Mouse (Mus musculus) heart, adult 2 months (tissue): Measurements from ENCODE around the gene Nomo1. TPM values are rescaled to one million over a fixed set of nuclear protein-coding genes. Genes with fewer than 3 reads are reported as not detected.
A peak's percentile ranks its signal among the peaks of the same experiment; 100 is the strongest.

ENCODE experiments used
- DNase-seq, 2 experiments: peaks; one replicate each; pipeline ENCODE4 v3.0.0; 2021
- H3K27ac ChIP-seq: fragments of 200-600 bp; 2 replicates; pipeline ENCODE4 v1.8.1; 2022
- H3K27me3 ChIP-seq: fragments of 200-500 bp; 2 replicates; pipeline ENCODE4 v1.6.1; 2012; ENCODE audit warnings: mild to moderate bottlenecking, low read length, inconsistent platforms, mixed read lengths; ENCODE audit not compliant: control insufficient read depth, insufficient read depth
- H3K36me3 ChIP-seq: fragments of 200-500 bp; 2 replicates; pipeline ENCODE4 v1.6.1; 2012; ENCODE audit warnings: low read length, inconsistent platforms; ENCODE audit not compliant: control insufficient read depth, insufficient read depth
- H3K4me1 ChIP-seq: fragments of 200-500 bp; 2 replicates; pipeline ENCODE4 v1.6.1; 2011; ENCODE audit warnings: low read length; ENCODE audit not compliant: control insufficient read depth, insufficient read depth
- H3K4me3 ChIP-seq: fragments of 200-600 bp; 2 replicates; pipeline ENCODE4 v1.8.1; 2022
- H3K79me2 ChIP-seq: fragments of 200-500 bp; replicated peaks from 2 replicates; pipeline ENCODE4 v1.6.1; 2012; ENCODE audit warnings: mild to moderate bottlenecking, inconsistent platforms, low read length, moderate library complexity, mixed read lengths; ENCODE audit not compliant: control insufficient read depth, insufficient read depth
- H3K9ac ChIP-seq: fragments of 200-500 bp; 2 replicates; pipeline ENCODE4 v1.6.1; 2012; ENCODE audit warnings: low read depth, mild to moderate bottlenecking, control low read depth, inconsistent platforms, low read length, mixed read lengths
- CTCF ChIP-seq: fragments of 200-600 bp; IDR thresholded peaks from 2 replicates; pipeline ENCODE4 v1.8.1; 2022; ENCODE audit warnings: antibody characterized with exemption, mild to moderate bottlenecking, moderate library complexity
- EP300 ChIP-seq: fragments of 200-500 bp; IDR thresholded peaks from 2 replicates; pipeline ENCODE4 v1.6.1; 2011; ENCODE audit warnings: low read depth, low read length, control low read depth; ENCODE audit not compliant: insufficient read depth
- POLR2A ChIP-seq: fragments of 200-500 bp; IDR thresholded peaks from 2 replicates; pipeline ENCODE4 v1.6.1; 2011; ENCODE audit warnings: mild to moderate bottlenecking, low read depth, low read length, control low read depth; ENCODE audit not compliant: insufficient read depth
- WGBS: fragments of 180-500 bp; shearing (Covaris S2); methylation state at CpG from one replicate; pipeline ENCODE4 v1.1.7; 2018; 5-methylcytosine and 5-hydroxymethylcytosine counted together
- intact Hi-C: fragments of 180-260 bp; cut with DNase I; formaldehyde crosslinking; loops from one replicate; pipeline ENCODE4 v1.15.1; 2025
- polyA plus RNA-seq: library from polyadenylated mRNA; depleted of rRNA; stranded (reverse); fragments of >200 nt; gene quantifications from 2 replicates; pipeline ENCODE4 v1.2.3, GENCODE M21; 2012
- total RNA-seq, 2 experiments: library from RNA; stranded (reverse); gene quantifications; 2 replicates each; pipeline ENCODE4 v1.2.3; 2021

Nomo1 gene
- total and polyA plus RNA-seq, 3 experiments = 49.1 to 91.7 (median 88.1) TPM

DNA sequence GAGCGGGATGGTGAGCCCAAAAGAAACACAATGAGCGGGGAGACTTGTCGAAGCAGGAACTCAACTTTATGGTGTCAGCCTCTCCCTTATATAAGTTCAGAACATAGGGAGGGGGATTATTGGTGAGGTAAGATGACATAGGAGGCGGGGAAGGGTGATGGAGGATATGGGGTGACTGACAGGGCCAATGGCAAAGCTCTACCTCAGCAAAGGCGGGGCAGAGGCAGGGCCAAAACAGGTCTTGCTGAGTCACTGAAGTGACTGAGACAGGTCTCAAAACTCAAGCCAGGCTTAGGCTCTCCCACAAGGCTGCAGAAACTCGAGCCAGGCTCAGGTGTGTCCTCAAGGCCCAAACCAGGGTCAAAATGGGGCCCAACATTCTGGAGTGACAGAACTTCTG is 52.9 kb downstream of the Nomo1 start:
- H3K4me1 ChIP-seq = no peaks in the 10 kb centered on the region
- TF ChIP-seq CTCF (no peak), EP300 (no peak), POLR2A (no peak)
- 82% methylated on average over 6 of the region's 6 CpGs for WGBS
- DNase-seq = no peak
- intact Hi-C loops = no loop called here
- no peaks in the 10 kb centered on the region for H3K27me3 ChIP-seq
- no peaks in the 10 kb centered on the region for H3K36me3 ChIP-seq
- H3K9ac ChIP-seq = no peak overlapping the region
- H3K27ac ChIP-seq = no peak overlapping the region
- H3K4me3 ChIP-seq = no peak overlapping the region
- no peaks in the 10 kb centered on the region for H3K79me2 ChIP-seq

DNA sequence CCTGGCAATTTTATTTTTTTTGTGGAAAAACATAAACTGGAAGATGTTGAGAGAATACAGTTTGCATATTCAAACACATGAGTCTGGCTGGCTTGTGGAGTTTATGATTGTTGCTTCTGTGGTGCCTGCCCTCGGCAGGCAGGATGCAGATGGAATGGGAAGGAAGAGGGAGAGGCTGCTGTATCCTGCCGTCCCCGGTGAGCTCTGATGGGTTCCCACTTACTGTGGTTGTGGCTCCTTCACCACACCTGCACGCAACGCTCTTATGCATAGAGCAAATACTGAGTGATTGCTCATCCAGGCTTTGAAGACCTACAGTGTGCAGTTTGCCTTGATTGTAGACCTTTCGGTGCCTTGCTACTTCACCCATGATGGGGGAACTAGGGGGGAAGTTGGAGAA is 54.7 kb downstream of the Nomo1 start:
- WGBS = 56% methylated on average over 6 of the region's 6 CpGs
- H3K27me3 ChIP-seq = no peaks in the 10 kb centered on the region
- intact Hi-C loops = no loop called here
- no peak for TF ChIP-seq EP300
- no peak for TF ChIP-seq CTCF
- TF ChIP-seq POLR2A = no peak
- H3K9ac ChIP-seq = no peak overlapping the region
- DNase-seq = no peak
- H3K79me2 ChIP-seq = no peaks in the 10 kb centered on the region
- H3K4me1 ChIP-seq = no peaks in the 10 kb centered on the region
- no peak overlapping the region for H3K4me3 ChIP-seq
- no peaks in the 10 kb centered on the region for H3K36me3 ChIP-seq
- H3K27ac ChIP-seq = no peak overlapping the region

DNA sequence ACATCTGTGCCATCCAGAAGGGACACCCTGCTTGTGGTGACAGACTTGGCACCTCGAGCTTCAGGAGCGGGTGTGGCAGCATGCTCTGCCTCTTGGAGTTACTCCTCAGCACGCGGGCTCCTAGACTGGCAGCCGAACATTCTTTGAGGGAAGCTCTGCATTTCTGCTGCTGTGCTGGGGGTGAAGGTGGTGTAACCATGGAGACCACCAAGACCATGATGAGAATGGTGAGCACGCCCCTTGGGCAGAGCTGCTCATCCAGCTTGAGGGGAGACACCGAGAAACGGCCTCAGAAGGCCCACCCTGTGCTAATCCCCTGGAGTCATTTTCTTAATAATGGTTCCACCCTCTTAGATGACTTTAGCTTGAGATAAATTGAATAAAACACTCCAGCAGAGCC is 59.3 kb downstream of the Nomo1 start:
- Histone ChIP-seq H3K27me3 (no peaks in the 10 kb centered on the region), H3K36me3 (no peaks in the 10 kb centered on the region), H3K9ac (no peak overlapping the region), H3K4me1 (no peaks in the 10 kb centered on the region), H3K79me2 (no peaks in the 10 kb centered on the region), H3K4me3 (no peak overlapping the region), H3K27ac (no peak overlapping the region)
- 61% methylated on average over 8 of the region's 8 CpGs for WGBS
- TF ChIP-seq POLR2A (no peak), CTCF (no peak), EP300 (no peak)
- intact Hi-C loops = no loop called here
- DNase-seq = no peak

DNA sequence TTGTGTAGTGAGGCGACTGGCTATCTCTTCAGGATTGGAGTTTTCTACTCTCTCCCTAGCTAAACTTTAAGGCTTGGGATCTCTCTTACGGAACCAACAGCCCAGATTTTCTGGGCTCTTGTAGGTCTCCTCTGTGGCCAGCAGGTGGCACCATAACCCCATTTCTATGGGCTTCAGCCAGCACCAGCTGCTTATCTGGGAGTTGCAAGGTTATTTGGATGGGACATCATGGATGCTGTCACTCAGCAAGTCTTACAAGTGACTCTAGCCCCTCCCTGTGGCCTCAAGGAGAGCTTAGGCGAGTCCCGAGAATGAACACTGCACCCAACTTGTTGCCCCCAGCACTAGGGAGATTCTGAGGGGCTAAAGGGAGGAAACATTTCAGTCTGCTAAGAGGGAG is 62.6 kb downstream of the Nomo1 start:
- DNase-seq = peak; percentile 63 to 72
- H3K27me3 ChIP-seq = no peaks in the 10 kb centered on the region
- no peak overlapping the region for H3K4me3 ChIP-seq
- no peaks in the 10 kb centered on the region for H3K36me3 ChIP-seq
- 2% methylated on average over 4 of the region's 4 CpGs for WGBS
- intact Hi-C loops = loop anchor here (1.0 to 5.0 kb wide), 5 partner anchors 21 to 511 kb away; no protein-coding TSS in a partner anchor
- no peaks in the 10 kb centered on the region for H3K79me2 ChIP-seq
- no peaks in the 10 kb centered on the region for H3K4me1 ChIP-seq
- TF ChIP-seq EP300 (peak; percentile 80; the same call in 1 of the 2 replicates), CTCF (0 out of 2 replicates have a peak, but pooled peaks have one; percentile 98), POLR2A (no peak; the same call in 1 of the 2 replicates)
- H3K27ac ChIP-seq = peak overlapping the region; percentile 93; the same call in 1 of the 2 replicates
- 0 out of 2 replicates have a peak overlapping the region, but pooled peaks have one; percentile 7 for H3K9ac ChIP-seq

DNA sequence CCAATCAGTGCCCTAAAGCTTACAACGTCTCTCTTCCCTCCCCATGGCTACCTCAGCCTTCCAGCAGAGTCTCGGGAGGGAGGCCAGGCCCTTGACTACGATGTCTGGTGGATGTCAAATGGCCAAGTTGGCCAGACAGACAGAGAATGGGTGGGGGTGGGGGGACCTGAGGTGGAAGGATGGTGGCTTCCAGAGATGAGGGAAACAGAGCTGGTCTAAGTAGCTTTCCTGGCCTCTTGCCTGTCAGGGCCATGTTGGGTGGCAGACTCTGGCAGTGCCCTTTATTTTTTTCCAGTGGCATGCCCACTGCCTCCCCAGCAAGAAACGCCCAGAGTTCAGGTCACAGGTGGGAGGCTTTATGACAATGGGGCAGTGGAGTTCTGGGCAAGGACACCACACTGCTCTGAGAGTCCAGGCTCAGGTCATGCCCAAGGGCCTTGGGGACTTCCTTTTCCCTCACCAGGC is 63.9 kb downstream of the Nomo1 start:
- Histone ChIP-seq H3K4me1 (no peaks in the 10 kb centered on the region), H3K36me3 (no peaks in the 10 kb centered on the region), H3K79me2 (no peaks in the 10 kb centered on the region), H3K4me3 (peak overlapping the region; percentile 40; the same call in 1 of the 2 replicates), H3K9ac (peak overlapping the region; percentile 86), H3K27ac (peak overlapping the region; percentile 93), H3K27me3 (no peaks in the 10 kb centered on the region)
- intact Hi-C loops = loop anchor here (1.0 to 5.0 kb wide), 4 partner anchors 19 to 510 kb away; no protein-coding TSS in a partner anchor
- DNase-seq = peak; percentile 52 to 68
- no peak for TF ChIP-seq CTCF
- peak; percentile 77; the same call in 1 of the 2 replicates for TF ChIP-seq EP300
- peak; percentile 64; the same call in 1 of the 2 replicates for TF ChIP-seq POLR2A
- WGBS = 31% methylated on average over 4 of the region's 4 CpGs

DNA sequence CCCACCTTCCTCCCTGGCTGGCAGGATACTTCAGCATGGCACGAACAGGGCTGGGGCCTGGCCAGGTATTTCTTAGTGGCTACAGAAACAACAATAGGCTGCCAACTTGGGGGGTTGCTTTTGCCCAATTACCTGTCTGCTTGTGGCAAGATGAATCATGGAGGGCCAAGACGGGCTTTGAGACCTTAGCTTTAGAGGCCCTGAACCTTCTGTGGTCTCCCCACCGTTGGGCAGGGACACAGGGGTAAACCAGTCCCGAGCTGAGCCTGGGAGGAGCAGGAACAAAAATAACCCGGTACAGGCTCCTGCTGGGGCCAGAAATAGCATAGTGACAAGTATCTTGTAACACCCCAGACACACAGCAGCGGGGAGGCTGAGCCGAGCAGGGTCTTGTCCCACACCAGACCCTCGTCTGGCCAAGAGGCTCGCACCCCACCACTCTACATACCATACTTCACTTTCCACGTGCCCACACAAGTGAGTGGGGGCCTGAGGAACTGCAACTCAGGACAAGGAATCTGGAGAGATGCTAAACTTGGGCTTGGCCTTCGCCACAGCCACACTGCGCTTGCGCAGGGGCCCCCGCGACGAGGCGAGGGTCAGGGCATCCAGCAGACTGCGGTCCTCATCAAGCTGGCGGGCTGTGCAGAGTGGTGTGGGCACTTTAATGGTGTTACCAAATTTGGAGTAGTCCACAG is 64.9 kb downstream of the Nomo1 start:
- Histone ChIP-seq H3K4me3 (peak overlapping the region; percentile 40), H3K79me2 (no peaks in the 10 kb centered on the region), H3K36me3 (no peaks in the 10 kb centered on the region), H3K27me3 (no peaks in the 10 kb centered on the region), H3K4me1 (peaks cover under 1% of the 10 kb centered on the region; the same call in 1 of the 2 replicates), H3K27ac (peak overlapping the region; percentile 93), H3K9ac (peak overlapping the region; percentile 86)
- intact Hi-C loops = loop anchor here (5.0 kb wide), 2 partner anchors 34 to 509 kb away; no protein-coding TSS in a partner anchor
- DNase-seq = peak; percentile 65 to 73
- WGBS = 40% methylated on average over 19 of the region's 19 CpGs
- TF ChIP-seq POLR2A = peak; percentile 73
- no peak for TF ChIP-seq CTCF
- TF ChIP-seq EP300 = peak; percentile 64
